Mouse (Mus musculus) olfactory bulb, adult 2 months (tissue): Measurements from ENCODE around the gene 1700093K21Rik.

ENCODE experiments used
- CTCF ChIP-seq: fragments of 200-500 bp; IDR thresholded peaks from 2 replicates; pipeline ENCODE4 v1.5.1; 2012; ENCODE audit warnings: low read depth, mild to moderate bottlenecking, low read length, moderate library complexity; ENCODE audit not compliant: insufficient read depth
- POLR2A ChIP-seq: fragments of 200-500 bp; IDR thresholded peaks from 2 replicates; pipeline ENCODE4 v1.6.1; 2012; ENCODE audit warnings: mild to moderate bottlenecking, low read depth, low read length, moderate library complexity; ENCODE audit not compliant: insufficient read depth

- TF ChIP-seq CTCF, result no peak
- TF ChIP-seq POLR2A, result no peak
These were observed 28.7 kb downstream of the 1700093K21Rik start for GRCm38 (mm10) chr11:23492048-23492790.
